Mouse (Mus musculus): ENCODE measurements around the gene Tmem102.

Tmem102 gene

GRCm38 (mm10) chr11:69804972-69805909 lies at the start of gene Tmem102:
TSS of gene Tmem102 (minus strand) at chr11:69805624.
- DNase-seq: peak; percentile 25

DNA sequence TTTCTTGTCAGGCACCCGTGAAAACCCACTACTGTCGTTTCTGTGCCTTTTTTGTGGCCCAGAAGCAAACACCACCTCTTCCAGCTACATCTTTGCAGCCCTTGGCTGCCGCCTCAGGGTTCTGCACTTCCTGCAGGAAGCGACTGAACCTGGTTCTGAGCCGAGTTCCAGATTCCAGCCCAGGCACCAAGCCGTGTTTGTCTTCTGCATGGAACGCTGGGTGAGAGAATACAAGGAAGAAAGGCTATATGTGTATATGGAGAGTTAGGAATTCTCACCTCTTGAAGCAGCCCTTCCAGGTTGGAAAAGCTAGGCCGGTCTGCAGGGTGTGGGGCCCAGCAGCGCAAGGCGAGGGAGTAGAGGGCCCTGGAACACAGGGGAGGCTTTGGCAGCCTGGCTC lies 49.3 kb upstream of the Tmem102 start:
- no peak for DNase-seq

DNA sequence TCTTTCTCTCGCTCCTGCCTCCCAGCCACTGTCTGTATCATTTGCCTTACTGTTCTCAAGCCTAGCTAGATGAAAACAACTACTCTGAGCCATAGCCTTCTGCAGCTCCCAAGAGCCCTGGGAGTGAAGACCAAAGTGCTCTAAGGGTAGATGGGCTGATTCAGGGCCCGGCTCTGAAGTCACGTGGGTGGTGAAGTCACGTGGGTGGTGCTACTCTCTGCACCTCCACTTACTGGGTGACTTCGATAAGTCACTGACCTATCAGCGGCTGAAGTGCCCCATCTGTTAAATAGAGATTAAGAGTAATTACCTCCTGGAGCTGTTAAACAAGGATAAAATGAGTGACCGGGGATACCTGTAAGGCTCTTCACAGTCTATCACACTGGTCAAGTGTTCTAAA lies 48.6 kb upstream of the Tmem102 start:
- peak; percentile 33 for DNase-seq

DNA sequence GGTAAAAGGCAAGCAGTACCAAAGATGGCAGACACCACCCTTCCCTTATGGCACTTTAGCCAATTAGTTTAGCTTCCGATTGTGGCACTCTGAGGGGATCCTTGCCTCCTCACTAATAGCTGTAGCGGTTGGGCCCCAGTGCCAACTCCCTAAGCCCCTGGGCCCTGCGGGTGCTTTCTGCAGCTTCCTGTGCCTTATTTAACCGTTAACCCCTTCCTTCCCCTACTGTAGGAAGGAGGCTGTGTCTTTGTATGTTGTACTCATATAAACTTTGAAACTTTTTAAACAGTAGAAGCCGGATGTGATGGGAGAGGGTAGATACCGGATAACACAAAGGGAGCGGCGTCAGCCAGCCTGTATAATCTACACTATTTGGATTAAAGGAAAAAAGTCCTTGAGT lies 45.3 kb upstream of the Tmem102 start:
- DNase-seq: peak; percentile 67

DNA sequence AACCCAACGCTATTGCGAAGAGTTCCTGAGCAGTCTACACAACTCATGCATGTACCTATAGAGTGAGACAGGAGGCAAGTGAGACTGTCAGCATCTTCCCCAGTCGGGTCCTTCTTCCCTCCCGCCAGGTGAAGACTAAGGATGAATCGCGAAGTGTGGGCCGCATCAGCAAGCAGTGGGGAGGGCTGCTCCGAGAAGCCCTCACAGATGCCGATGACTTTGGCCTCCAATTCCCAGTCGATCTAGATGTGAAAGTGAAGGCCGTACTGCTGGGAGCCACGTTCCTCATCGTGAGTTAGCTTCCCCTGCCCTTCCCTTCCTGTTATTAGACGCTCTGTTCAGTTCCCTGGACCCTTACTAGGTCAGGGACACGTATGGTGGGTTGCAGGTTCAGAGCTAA lies 44.5 kb upstream of the Tmem102 start:
- no peak for DNase-seq

DNA sequence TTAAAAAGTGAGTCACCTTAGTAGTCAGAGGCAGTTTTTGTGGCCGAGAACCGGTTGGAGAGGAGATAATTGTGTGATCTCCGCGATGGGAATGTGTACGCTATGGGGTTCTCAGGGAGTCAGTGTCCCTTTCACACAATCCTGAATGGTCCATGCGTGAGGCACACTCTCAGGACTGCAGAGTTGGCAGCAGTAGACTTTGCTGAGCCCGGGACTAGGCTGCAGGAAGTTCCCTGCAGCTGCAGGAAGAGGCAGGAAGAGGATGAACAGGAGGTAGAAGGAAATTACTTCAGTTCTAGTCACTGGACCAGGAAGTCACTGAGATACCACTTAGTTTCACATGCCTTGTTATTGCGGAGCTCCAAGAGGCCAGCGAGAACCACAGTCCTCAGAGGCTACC lies 43.7 kb upstream of the Tmem102 start:
- peak; percentile 18 for DNase-seq

DNA sequence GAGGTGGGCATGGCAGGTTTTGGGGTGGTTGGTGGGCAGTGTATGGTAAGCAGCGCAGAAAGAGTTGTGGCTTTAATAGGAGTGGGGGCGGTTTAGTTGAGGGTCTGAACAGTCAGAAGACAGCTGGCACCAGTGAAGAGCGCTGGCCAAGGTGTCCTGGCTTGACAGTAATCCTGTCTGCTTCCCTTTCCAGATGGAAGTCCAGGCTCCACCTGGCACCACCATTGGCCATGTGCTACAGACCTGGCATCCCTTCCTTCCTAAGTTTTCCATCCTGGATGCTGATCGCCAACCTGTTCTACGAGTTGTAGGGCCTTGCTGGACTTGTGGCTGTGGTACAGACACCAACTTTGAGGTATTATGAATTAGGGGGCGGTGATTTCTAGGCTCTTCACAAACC lies 42.6 kb upstream of the Tmem102 start:
- DNase-seq: no peak

- peak; percentile 49 for DNase-seq
These were observed 41.6 kb upstream of the Tmem102 start for GRCm38 (mm10) chr11:69846738-69847688.

- peak; percentile 95 for DNase-seq
These were observed 40.8 kb upstream of the Tmem102 start, which contains the start of gene Plscr3 for GRCm38 (mm10) chr11:69846198-69846680. TSS of gene Plscr3 (plus strand) at chr11:69846376.

- DNase-seq: peak; percentile 33
These were observed 33.3 kb upstream of the Tmem102 start for GRCm38 (mm10) chr11:69838714-69839104.

- peak; percentile 92 for DNase-seq
These were observed 32.7 kb upstream of the Tmem102 start, which contains the start of gene Tmem256 for GRCm38 (mm10) chr11:69837952-69838713. TSS of gene Tmem256 (plus strand) at chr11:69838514.

GRCm38 (mm10) chr11:69837604-69837951 lies 32.2 kb upstream of the Tmem102 start, which contains the start of gene Nlgn2:
TSS of gene Nlgn2 (minus strand) at chr11:69837784.
- DNase-seq: no peak

DNA sequence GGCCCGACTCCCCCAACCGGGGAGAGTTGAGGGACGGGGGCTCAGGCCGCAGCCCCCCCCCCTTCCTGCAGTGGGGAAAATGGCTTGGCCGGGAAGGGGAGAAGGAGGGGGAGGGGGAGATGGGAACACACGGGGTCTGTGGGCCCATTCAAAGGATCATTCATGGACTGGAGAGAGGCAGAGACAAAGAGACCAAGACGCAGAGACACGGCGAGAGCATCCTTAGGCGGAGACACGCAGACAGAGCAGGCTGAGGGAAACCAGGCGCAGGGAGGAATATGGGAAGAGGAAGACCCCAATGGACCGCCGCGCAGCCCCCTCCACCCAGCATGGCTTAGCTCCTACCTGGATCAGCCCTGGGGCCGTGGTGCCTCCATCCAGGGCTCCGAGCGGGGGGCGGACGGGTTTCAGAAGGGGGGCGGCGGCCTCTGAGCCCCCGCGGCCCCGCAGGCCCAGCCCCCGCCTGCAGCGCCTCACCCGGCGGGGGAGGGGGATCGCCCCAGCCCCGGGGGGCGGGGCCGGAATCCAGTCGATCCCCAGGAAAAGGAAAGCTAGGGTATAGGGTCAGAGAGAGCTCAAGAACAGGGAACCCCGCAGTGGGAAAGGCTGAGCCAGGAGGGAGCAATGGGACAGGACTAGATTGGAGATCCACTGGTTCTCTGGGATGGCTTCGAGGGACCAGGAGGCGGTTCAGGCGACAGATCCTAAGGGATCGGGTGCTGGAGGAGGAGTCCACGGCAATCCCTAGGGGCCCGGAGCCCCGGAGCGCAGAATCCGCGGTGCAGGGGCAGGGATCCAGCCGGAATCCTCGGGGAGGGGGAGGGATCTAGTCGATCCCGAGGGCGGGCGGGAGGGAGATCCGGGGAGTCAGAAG lies 31.5 kb upstream of the Tmem102 start:
- DNase-seq: peak; percentile 36

GRCm38 (mm10) chr11:69835966-69836335 lies 30.5 kb upstream of the Tmem102 start:
- DNase-seq: no peak

DNA sequence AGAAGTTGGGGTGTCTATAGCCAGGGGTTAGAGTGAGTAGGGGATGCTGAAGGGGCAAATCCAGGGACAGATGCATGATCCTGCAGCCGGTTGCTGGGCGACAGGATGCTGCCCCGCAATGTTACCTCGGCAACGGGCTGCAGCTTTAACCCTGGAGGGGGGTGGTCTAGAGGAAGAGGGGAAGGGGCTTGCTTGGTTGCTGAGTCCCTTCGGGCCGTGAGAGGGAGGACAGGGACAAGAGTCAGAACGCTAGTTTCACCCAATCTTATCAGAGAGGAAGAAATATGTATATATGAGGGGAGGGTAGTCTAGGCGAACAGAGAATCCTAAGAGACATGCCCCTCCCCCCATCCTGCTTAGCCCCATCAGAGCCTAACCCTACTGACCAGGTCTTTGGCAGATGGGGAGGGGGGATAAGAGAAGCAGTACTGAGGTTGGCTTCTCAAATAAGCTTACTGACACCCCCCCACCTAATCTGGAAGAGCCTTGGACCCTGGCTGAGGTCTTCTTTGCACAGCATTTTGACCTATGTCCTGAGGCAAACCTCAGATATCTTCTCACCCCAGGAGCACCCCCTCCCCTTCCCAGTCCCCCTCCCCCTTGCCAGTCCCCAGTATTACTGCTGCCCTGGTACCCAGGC lies 30.0 kb upstream of the Tmem102 start:
- no peak for DNase-seq

GRCm38 (mm10) chr11:69834001-69834549 lies 28.7 kb upstream of the Tmem102 start:
- peak; percentile 77 for DNase-seq

DNA sequence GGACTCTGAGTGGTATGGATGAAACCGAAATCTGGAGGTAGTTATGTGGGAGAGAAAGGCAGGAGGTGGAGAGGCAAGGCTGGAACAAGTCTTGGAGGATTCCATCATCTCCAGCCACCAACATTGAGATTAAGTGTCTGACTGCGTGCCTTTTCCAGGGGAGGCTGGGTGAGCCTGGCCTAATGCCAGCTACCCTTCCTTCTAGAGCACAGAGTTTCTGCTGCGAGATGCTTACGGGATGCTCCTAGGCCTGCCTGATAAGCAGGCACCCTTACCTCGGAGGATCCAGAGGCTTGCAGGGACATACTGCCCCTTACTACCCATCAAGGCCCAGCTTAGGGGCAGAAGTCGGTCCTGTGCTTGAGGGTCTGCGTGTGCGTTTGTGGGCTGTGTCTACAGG lies 28.1 kb upstream of the Tmem102 start:
- no peak for DNase-seq

- no peak for DNase-seq
These were observed 23.4 kb upstream of the Tmem102 start for GRCm38 (mm10) chr11:69828832-69829231.

DNA sequence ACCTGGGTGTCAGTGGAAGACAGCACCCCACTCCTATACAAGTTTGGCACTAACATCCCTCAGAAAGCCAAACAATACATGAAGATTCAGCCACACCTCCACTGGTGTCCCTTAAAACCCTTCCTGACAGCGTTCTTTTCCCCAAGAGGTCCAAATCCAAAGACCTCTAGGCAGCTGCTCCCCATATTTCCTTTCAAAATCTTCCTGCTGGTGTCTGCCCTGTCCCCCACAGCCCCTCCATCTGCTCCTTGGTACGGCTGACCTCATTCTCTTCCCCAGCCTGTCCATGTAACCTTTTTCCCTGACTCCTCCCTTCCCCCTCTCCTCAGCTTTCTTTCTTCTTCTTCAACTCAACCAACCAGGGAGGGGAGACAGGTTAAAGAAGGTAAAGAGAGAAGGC lies 18.0 kb upstream of the Tmem102 start:
- no peak for DNase-seq

- DNase-seq: no peak
These were observed 16.7 kb upstream of the Tmem102 start, which contains the start of gene Spem1 for GRCm38 (mm10) chr11:69822080-69822479. TSS of gene Spem1 (minus strand) at chr11:69822180.

DNA sequence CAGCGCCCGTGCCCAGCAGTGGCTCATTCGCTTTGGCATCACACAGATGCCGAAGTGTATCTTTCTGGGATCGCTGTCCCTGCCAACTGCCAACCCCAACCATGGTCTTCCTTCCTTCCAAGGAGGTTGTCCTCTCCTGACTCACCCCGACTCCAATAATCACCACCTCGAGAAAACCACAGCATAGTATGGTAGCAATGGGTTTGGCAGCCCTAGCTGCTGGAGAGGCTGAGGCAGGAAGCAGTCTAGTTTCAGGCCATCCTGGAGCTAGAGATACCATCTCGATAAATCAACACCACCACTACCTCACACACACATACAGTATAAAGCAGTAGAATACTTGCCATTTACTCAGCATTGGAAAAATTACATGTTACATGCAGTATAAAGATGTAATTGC lies 13.4 kb upstream of the Tmem102 start:
- no peak for DNase-seq

Data from thymus, postnatal 14 days (tissue).